Mouse (Mus musculus) midbrain, embryonic 13.5 days (tissue): ENCODE results near the gene Adipoq. TPM values are rescaled to one million over a fixed set of nuclear protein-coding genes. Genes with fewer than 3 reads are reported as not detected.
"Not testable (repeated sequence)": the region's sequence is repeated elsewhere in the genome, so short reads cannot be mapped to it uniquely, and the experiment has no call there.

Source experiments
- ATAC-seq: fragments of 200-750 bp; cut with Nextera tagmentation; 2 replicates; pipeline ENCODE4 v1.8.0; 2017; ENCODE audit warnings: mild to moderate bottlenecking, moderate TSS enrichment, moderate library complexity
- H3K27ac ChIP-seq: fragments of 300-500 bp; sonication (generic); 2 replicates; pipeline ENCODE4 v1.5.1; 2015; ENCODE audit warnings: inconsistent platforms, mild to moderate bottlenecking, moderate library complexity
- H3K27me3 ChIP-seq: fragments of 300-500 bp; sonication (generic); 2 replicates; pipeline ENCODE4 v1.6.1; 2015; ENCODE audit warnings: mild to moderate bottlenecking, inconsistent platforms
- H3K36me3 ChIP-seq: fragments of 300-500 bp; sonication (generic); 2 replicates; pipeline ENCODE4 v1.6.1; 2015; ENCODE audit warnings: mild to moderate bottlenecking, inconsistent platforms
- H3K4me1 ChIP-seq: fragments of 300-500 bp; sonication (generic); replicated peaks from 2 replicates; pipeline ENCODE4 v1.6.1; 2015; ENCODE audit warnings: inconsistent platforms
- H3K4me2 ChIP-seq: fragments of 300-500 bp; sonication (generic); replicated peaks from 2 replicates; pipeline ENCODE4 v1.6.1; 2015; ENCODE audit warnings: moderate library complexity, mild to moderate bottlenecking, inconsistent platforms
- H3K4me3 ChIP-seq: fragments of 300-500 bp; sonication (generic); replicated peaks from 2 replicates; pipeline ENCODE4 v1.5.1; 2015; ENCODE audit warnings: mild to moderate bottlenecking, inconsistent platforms
- H3K9ac ChIP-seq: fragments of 300-500 bp; sonication (generic); replicated peaks from 2 replicates; pipeline ENCODE4 v1.6.1; 2015; ENCODE audit warnings: mild to moderate bottlenecking, inconsistent platforms
- H3K9me3 ChIP-seq: fragments of 300-500 bp; sonication (generic); 2 replicates; pipeline ENCODE4 v1.6.1; 2016; ENCODE audit warnings: mild to moderate bottlenecking, inconsistent platforms
- WGBS: fragments of 180-500 bp; shearing (Covaris S2); methylation state at CpG from one replicate; pipeline ENCODE4 v1.1.7; 2015; 5-methylcytosine and 5-hydroxymethylcytosine counted together
- polyA plus RNA-seq: library from polyadenylated mRNA; unstranded; fragments of >200 nt; fragmentation: Nextera tagmentation; extraction: Ambion mirVana; gene quantifications from 2 replicates; pipeline ENCODE4 v1.2.1, GENCODE M21; 2015

The Adipoq gene
- polyA plus RNA-seq, 1 experiment from 2014 or later: 0.12 TPM

- WGBS: 98% methylated on average over 5 of the region's 5 CpGs
Observed at GRCm38 (mm10) chr16:23173904-23174303, 27.6 kb downstream of the Adipoq start.

GRCm38 (mm10) chr16:23174855-23175254, 28.5 kb downstream of the Adipoq start:
- Histone ChIP-seq H3K27me3 (no peaks in the 10 kb centered on the region), H3K36me3 (no peaks in the 10 kb centered on the region), H3K4me3 (no peak overlapping the region), H3K27ac (no peak overlapping the region), H3K4me2 (no peak overlapping the region), H3K9ac (no peak overlapping the region), H3K4me1 (no peaks in the 10 kb centered on the region), H3K9me3 (0 out of 2 replicates have a peak, but pooled peaks cover 3% of the 10 kb centered on the region)
- 93% methylated on average over 5 of the region's 5 CpGs for WGBS
- no peak for ATAC-seq

More at GRCm38 (mm10) chr16:23173904-23174303, 27.6 kb downstream of the Adipoq start:
- Histone ChIP-seq H3K36me3 (no peaks in the 10 kb centered on the region), H3K9me3 (0 out of 2 replicates have a peak, but pooled peaks cover 3% of the 10 kb centered on the region), H3K9ac (no peak overlapping the region), H3K4me2 (no peak overlapping the region), H3K4me3 (no peak overlapping the region), H3K27me3 (no peaks in the 10 kb centered on the region), H3K4me1 (no peaks in the 10 kb centered on the region), H3K27ac (no peak overlapping the region)
- ATAC-seq: no peak

GRCm38 (mm10) chr16:23175956-23176355, 29.6 kb downstream of the Adipoq start:
- 0 out of 2 replicates have a peak, but pooled peaks cover 3% of the 10 kb centered on the region for H3K9me3 ChIP-seq
- H3K4me2 ChIP-seq: no peak overlapping the region
- no peak overlapping the region for H3K4me3 ChIP-seq
- H3K36me3 ChIP-seq: no peaks in the 10 kb centered on the region
- no peak overlapping the region for H3K27ac ChIP-seq
- H3K9ac ChIP-seq: no peak overlapping the region
- no peaks in the 10 kb centered on the region for H3K4me1 ChIP-seq
- no peak for ATAC-seq
- WGBS: 70% methylated on average over 3 of the region's 3 CpGs
- H3K27me3 ChIP-seq: no peaks in the 10 kb centered on the region

- H3K27me3 ChIP-seq: no peaks in the 10 kb centered on the region
Observed at GRCm38 (mm10) chr16:23177856-23178255, 31.5 kb downstream of the Adipoq start.

GRCm38 (mm10) chr16:23178796-23179195, 32.5 kb downstream of the Adipoq start:
- Histone ChIP-seq H3K4me1 (no peaks in the 10 kb centered on the region), H3K27ac (no peak overlapping the region), H3K4me2 (no peak overlapping the region), H3K4me3 (no peak overlapping the region), H3K36me3 (no peaks in the 10 kb centered on the region), H3K9me3 (no peaks in the 10 kb centered on the region), H3K9ac (no peak overlapping the region), H3K27me3 (no peaks in the 10 kb centered on the region)
- WGBS: 95% methylated on average over 5 of the region's 5 CpGs
- no peak for ATAC-seq

More at GRCm38 (mm10) chr16:23177856-23178255, 31.5 kb downstream of the Adipoq start:
- H3K9ac ChIP-seq: no peak overlapping the region
- 93% methylated on average over 2 of the region's 2 CpGs for WGBS
- no peak for ATAC-seq
- no peak overlapping the region for H3K4me3 ChIP-seq
- H3K36me3 ChIP-seq: no peaks in the 10 kb centered on the region
- H3K27ac ChIP-seq: no peak overlapping the region
- H3K4me1 ChIP-seq: no peaks in the 10 kb centered on the region
- H3K9me3 ChIP-seq: no peaks in the 10 kb centered on the region
- H3K4me2 ChIP-seq: no peak overlapping the region

- not testable (repeated sequence) for H3K4me3 ChIP-seq, H3K27me3 ChIP-seq, H3K9ac ChIP-seq, H3K9me3 ChIP-seq, H3K36me3 ChIP-seq, H3K4me2 ChIP-seq, ATAC-seq, H3K4me1 ChIP-seq, H3K27ac ChIP-seq
- 93% methylated on average over 18 of the region's 18 CpGs for WGBS
Observed at GRCm38 (mm10) chr16:23179436-23179835, 33.1 kb downstream of the Adipoq start.

GRCm38 (mm10) chr16:23181054-23181453, 34.7 kb downstream of the Adipoq start:
- no peak for ATAC-seq
- Histone ChIP-seq H3K4me1 (no peaks in the 10 kb centered on the region), H3K4me2 (no peak overlapping the region), H3K9ac (no peak overlapping the region), H3K36me3 (no peaks in the 10 kb centered on the region), H3K27ac (no peak overlapping the region), H3K9me3 (no peaks in the 10 kb centered on the region), H3K4me3 (no peak overlapping the region), H3K27me3 (no peaks in the 10 kb centered on the region)
- 83% methylated on average over 4 of the region's 4 CpGs for WGBS

GRCm38 (mm10) chr16:23181487-23181886, 35.2 kb downstream of the Adipoq start:
- H3K4me2 ChIP-seq: no peak overlapping the region
- H3K27me3 ChIP-seq: no peaks in the 10 kb centered on the region
- no peaks in the 10 kb centered on the region for H3K36me3 ChIP-seq
- 80% methylated on average over 3 of the region's 3 CpGs for WGBS
- no peak overlapping the region for H3K27ac ChIP-seq
- no peak overlapping the region for H3K4me3 ChIP-seq
- no peak overlapping the region for H3K9ac ChIP-seq
- no peaks in the 10 kb centered on the region for H3K4me1 ChIP-seq
- H3K9me3 ChIP-seq: no peaks in the 10 kb centered on the region
- no peak for ATAC-seq

GRCm38 (mm10) chr16:23181942-23182597, 35.7 kb downstream of the Adipoq start:
- Histone ChIP-seq H3K27me3 (no peaks in the 10 kb centered on the region), H3K36me3 (no peaks in the 10 kb centered on the region), H3K4me1 (no peaks in the 10 kb centered on the region), H3K9ac (no peak overlapping the region), H3K4me3 (no peak overlapping the region), H3K4me2 (no peak overlapping the region), H3K27ac (no peak overlapping the region), H3K9me3 (no peaks in the 10 kb centered on the region)
- ATAC-seq: no peak
- WGBS: 94% methylated on average over 1 of the region's 1 CpGs

- Histone ChIP-seq H3K4me3 (no peak overlapping the region), H3K27me3 (no peaks in the 10 kb centered on the region), H3K27ac (no peak overlapping the region), H3K4me2 (no peak overlapping the region), H3K4me1 (no peaks in the 10 kb centered on the region), H3K9ac (no peak overlapping the region), H3K36me3 (no peaks in the 10 kb centered on the region), H3K9me3 (no peaks in the 10 kb centered on the region)
- WGBS: 91% methylated on average over 2 of the region's 2 CpGs
- ATAC-seq: no peak
Observed at GRCm38 (mm10) chr16:23185824-23186223, 39.5 kb downstream of the Adipoq start.

- 86% methylated on average over 4 of the region's 4 CpGs for WGBS
- no peak for ATAC-seq
- no peak overlapping the region for H3K4me3 ChIP-seq
- no peaks in the 10 kb centered on the region for H3K4me1 ChIP-seq
- H3K4me2 ChIP-seq: no peak overlapping the region
- H3K27ac ChIP-seq: no peak overlapping the region
- no peak overlapping the region for H3K9ac ChIP-seq
- H3K9me3 ChIP-seq: no peaks in the 10 kb centered on the region
- H3K36me3 ChIP-seq: no peaks in the 10 kb centered on the region
- no peaks in the 10 kb centered on the region for H3K27me3 ChIP-seq
Observed at GRCm38 (mm10) chr16:23186418-23186817, 40.1 kb downstream of the Adipoq start.

GRCm38 (mm10) chr16:23187983-23188382, 41.6 kb downstream of the Adipoq start:
- 86% methylated on average over 7 of the region's 7 CpGs for WGBS
- ATAC-seq: no peak
- H3K9me3 ChIP-seq: no peaks in the 10 kb centered on the region
- H3K27ac ChIP-seq: no peak overlapping the region
- H3K4me2 ChIP-seq: no peak overlapping the region
- H3K27me3 ChIP-seq: no peaks in the 10 kb centered on the region
- H3K36me3 ChIP-seq: no peaks in the 10 kb centered on the region
- no peaks in the 10 kb centered on the region for H3K4me1 ChIP-seq
- H3K4me3 ChIP-seq: no peak overlapping the region
- H3K9ac ChIP-seq: no peak overlapping the region

GRCm38 (mm10) chr16:23189612-23190011, 43.3 kb downstream of the Adipoq start:
- ATAC-seq: no peak
- no peak overlapping the region for H3K27ac ChIP-seq
- H3K4me3 ChIP-seq: no peak overlapping the region
- no peaks in the 10 kb centered on the region for H3K27me3 ChIP-seq
- WGBS: 86% methylated on average over 1 of the region's 1 CpGs
- H3K9me3 ChIP-seq: no peaks in the 10 kb centered on the region
- no peaks in the 10 kb centered on the region for H3K4me1 ChIP-seq
- H3K4me2 ChIP-seq: no peak overlapping the region
- no peaks in the 10 kb centered on the region for H3K36me3 ChIP-seq
- H3K9ac ChIP-seq: no peak overlapping the region
